Mouse (Mus musculus): ENCODE results near the gene Dot1l. TPM values are rescaled to one million over a fixed set of nuclear protein-coding genes. Genes with fewer than 3 reads are reported as not detected.
"Not testable (repeated sequence)": the region's sequence is repeated elsewhere in the genome, so short reads cannot be mapped to it uniquely, and the experiment has no call there.

Gene Dot1l
- polyA plus RNA-seq, 1 experiment from 2014 or later: 34.5 TPM

DNA sequence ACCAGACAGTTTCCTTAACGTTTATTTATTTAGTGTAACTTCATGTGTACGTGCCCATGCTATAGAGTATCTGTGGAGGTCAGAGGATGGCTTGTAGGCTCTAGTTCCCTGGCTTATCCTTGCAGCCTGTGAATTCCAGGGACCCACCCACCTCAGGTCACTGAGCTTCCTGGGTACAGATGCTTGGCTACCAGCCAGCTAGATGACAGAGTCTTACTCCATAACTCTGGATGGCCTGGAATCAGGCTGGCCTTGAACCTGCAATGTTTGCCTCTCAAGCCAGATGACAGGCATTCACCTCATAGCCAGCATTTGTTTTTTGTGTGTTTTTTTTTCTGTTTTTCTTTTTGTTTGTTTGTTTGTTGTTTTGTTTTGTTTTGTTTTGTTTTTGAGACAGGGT lies 62.2 kb downstream of the Dot1l start:
- Histone ChIP-seq H3K4me3 (ENCODE audit: low read depth, low read length) (no peak overlapping the region), H3K27ac (ENCODE audit: low read depth, low read length) (no peak overlapping the region), H3K9me3 (ENCODE audit: control insufficient read depth, low read length) (no peaks in the 10 kb centered on the region), H3K36me3 (ENCODE audit: control insufficient read depth, insufficient read depth, low read length) (no peaks in the 10 kb centered on the region), H3K27me3 (ENCODE audit: control insufficient read depth, insufficient read depth, low read length) (no peaks in the 10 kb centered on the region), H3K4me1 (replicated peaks; ENCODE audit: control insufficient read depth, insufficient read depth, low read length) (no peaks in the 10 kb centered on the region), H3K9ac (ENCODE audit: low read length) (no peak overlapping the region), H3K4me2 (ENCODE audit: low read depth, low read length, severe bottlenecking) (no peak overlapping the region)
- no peak for DNase-seq (ENCODE audit: low spot score)
- ATAC-seq (replicated peaks; ENCODE audit: low FRiP score): no peak
- WGBS: 70% methylated on average over 2 of the region's 2 CpGs

DNA sequence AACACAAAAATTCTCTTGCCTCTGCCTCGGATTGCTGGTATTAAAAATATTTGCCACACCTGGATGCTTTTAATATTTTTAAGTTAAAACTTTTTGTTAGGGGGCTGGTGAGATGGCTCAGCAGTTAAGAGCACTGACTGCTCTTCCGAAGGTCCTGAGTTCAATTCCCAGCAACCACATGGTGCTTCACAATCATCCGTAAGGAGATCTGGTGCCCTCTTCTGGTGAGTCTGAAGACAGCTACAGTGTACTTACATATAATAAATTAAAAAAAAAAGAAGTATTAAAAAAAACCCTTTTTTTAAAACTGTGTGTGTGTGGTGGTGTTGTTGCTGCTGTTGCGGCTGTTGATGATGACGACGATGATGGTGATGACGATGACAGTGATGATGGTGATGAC lies 62.9 kb downstream of the Dot1l start:
- H3K4me1 ChIP-seq (replicated peaks; ENCODE audit: control insufficient read depth, insufficient read depth, low read length); DNase-seq (ENCODE audit: low spot score); H3K4me3 ChIP-seq (ENCODE audit: low read depth, low read length); H3K36me3 ChIP-seq (ENCODE audit: control insufficient read depth, insufficient read depth, low read length); ATAC-seq (replicated peaks; ENCODE audit: low FRiP score); H3K9me3 ChIP-seq (ENCODE audit: control insufficient read depth, low read length); H3K9ac ChIP-seq (ENCODE audit: low read length); H3K4me2 ChIP-seq (ENCODE audit: low read depth, low read length, severe bottlenecking); H3K27me3 ChIP-seq (ENCODE audit: control insufficient read depth, insufficient read depth, low read length); H3K27ac ChIP-seq (ENCODE audit: low read depth, low read length): not testable (repeated sequence)
- WGBS: 83% methylated on average over 7 of the region's 7 CpGs

DNA sequence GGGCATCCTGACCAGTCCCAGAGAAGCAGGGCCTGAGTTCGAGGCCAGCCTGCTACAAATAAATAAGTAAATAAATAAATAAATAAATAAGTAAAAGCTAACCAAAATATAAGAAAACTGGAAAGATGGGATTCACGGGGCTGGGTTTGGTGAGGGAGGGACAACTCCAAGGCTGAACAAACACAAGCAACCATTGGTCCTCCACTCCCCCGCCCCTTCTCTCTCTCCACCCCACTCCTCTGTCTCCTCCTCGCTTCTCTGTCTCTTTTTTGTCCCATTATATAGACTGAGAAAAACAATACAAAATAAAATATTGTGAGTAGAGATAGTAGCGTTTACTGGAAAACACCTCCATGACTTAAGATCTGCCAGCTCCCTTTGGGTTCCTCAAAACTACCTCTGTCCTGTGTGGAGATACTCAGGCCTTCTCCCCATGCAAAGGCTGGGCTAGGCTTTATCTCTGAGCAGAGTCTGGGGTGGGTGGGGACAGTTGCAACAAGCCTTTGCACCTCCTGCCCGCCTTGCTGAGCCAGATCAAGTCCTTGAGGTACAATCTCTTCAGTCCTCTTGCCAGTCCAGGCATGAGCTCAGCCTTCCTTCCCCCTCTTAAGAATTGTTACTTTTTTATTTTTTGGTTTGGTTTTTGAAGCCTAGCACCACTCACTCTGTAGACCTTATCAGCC lies 63.7 kb downstream of the Dot1l start:
- Histone ChIP-seq H3K9ac (ENCODE audit: low read length) (no peak overlapping the region), H3K36me3 (ENCODE audit: control insufficient read depth, insufficient read depth, low read length) (no peaks in the 10 kb centered on the region), H3K9me3 (ENCODE audit: control insufficient read depth, low read length) (no peaks in the 10 kb centered on the region), H3K4me2 (ENCODE audit: low read depth, low read length, severe bottlenecking) (no peak overlapping the region), H3K4me1 (replicated peaks; ENCODE audit: control insufficient read depth, insufficient read depth, low read length) (no peaks in the 10 kb centered on the region), H3K27me3 (ENCODE audit: control insufficient read depth, insufficient read depth, low read length) (no peaks in the 10 kb centered on the region), H3K27ac (ENCODE audit: low read depth, low read length) (no peak overlapping the region), H3K4me3 (ENCODE audit: low read depth, low read length) (no peak overlapping the region)
- 64% methylated on average over 6 of the region's 6 CpGs for WGBS
- ATAC-seq (replicated peaks; ENCODE audit: low FRiP score) (no peak), DNase-seq (ENCODE audit: low spot score) (no peak)

DNA sequence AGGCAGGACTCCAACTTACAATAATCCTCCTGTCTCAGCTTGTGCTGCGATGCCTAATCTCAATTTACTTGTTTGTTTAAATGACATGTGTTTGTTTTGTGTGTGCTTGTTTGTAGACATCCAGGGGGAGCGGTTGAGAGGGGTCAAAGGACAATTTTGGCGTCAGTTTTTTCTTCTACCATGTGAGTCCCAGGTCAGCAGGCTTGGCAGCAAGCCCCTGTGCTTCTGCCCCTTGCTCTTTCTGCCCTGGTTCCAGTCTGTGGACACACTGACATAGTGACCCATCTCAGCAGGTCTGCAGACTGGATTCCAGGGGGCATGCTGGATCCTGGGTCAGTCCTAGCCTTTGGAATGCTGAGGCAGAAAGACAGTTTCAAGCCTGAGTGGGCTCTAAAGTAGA lies 64.4 kb downstream of the Dot1l start:
- H3K27ac ChIP-seq (ENCODE audit: low read depth, low read length): no peak overlapping the region
- no peak overlapping the region for H3K9ac ChIP-seq (ENCODE audit: low read length)
- no peak overlapping the region for H3K4me2 ChIP-seq (ENCODE audit: low read depth, low read length, severe bottlenecking)
- 66% methylated on average over 3 of the region's 3 CpGs for WGBS
- no peaks in the 10 kb centered on the region for H3K36me3 ChIP-seq (ENCODE audit: control insufficient read depth, insufficient read depth, low read length)
- no peak overlapping the region for H3K4me3 ChIP-seq (ENCODE audit: low read depth, low read length)
- ATAC-seq (replicated peaks; ENCODE audit: low FRiP score): no peak
- no peak for DNase-seq (ENCODE audit: low spot score)
- no peaks in the 10 kb centered on the region for H3K27me3 ChIP-seq (ENCODE audit: control insufficient read depth, insufficient read depth, low read length)
- no peaks in the 10 kb centered on the region for H3K4me1 ChIP-seq (replicated peaks; ENCODE audit: control insufficient read depth, insufficient read depth, low read length)
- no peaks in the 10 kb centered on the region for H3K9me3 ChIP-seq (ENCODE audit: control insufficient read depth, low read length)

DNA sequence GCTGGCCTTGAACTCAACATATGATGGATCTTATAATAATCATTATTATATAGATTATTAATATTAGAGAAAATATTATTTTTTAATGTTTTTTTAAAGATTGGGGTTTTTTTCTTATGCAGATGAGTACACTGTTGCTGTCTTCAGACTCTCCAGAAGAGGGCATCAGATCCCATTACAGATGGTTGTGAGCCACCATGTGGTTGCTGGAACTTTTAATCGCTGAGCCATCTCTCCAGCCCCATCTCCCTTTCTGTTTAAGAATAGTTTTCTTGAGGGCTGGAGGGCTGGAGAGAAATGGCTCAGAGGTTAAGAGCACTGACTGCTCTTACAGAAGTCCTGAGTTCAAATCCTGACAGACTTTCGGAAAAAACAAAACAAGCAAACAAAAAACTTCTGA lies 67.0 kb downstream of the Dot1l start:
- Histone ChIP-seq H3K9ac (ENCODE audit: low read length) (no peak overlapping the region), H3K4me1 (replicated peaks; ENCODE audit: control insufficient read depth, insufficient read depth, low read length) (no peaks in the 10 kb centered on the region), H3K27me3 (ENCODE audit: control insufficient read depth, insufficient read depth, low read length) (no peaks in the 10 kb centered on the region), H3K4me2 (ENCODE audit: low read depth, low read length, severe bottlenecking) (no peak overlapping the region), H3K27ac (ENCODE audit: low read depth, low read length) (no peak overlapping the region), H3K4me3 (ENCODE audit: low read depth, low read length) (no peak overlapping the region), H3K9me3 (ENCODE audit: control insufficient read depth, low read length) (no peaks in the 10 kb centered on the region), H3K36me3 (ENCODE audit: control insufficient read depth, insufficient read depth, low read length) (no peaks in the 10 kb centered on the region)
- no peak for ATAC-seq (replicated peaks; ENCODE audit: low FRiP score)
- no peak for DNase-seq (ENCODE audit: low spot score)
- 31% methylated on average over 2 of the region's 2 CpGs for WGBS

DNA sequence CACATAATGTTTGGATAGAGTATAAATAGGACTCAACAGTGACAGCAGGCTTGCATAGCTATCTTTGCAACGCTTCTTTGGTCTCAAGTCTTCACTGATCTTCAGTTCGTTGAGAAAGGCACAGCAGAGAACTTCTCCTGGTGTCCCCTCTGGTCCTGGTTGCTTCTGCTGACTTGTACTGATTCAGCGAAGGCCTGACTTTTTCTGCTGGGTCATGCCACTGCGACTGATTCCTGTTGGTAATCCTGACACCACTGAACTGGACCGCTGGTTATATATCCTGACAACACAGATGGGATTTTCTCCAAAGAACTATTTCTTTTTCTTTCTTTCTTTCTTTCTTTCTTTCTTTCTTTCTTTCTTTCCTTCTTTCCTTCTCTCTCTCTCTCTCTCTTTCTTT lies 67.5 kb downstream of the Dot1l start:
- no peaks in the 10 kb centered on the region for H3K9me3 ChIP-seq (ENCODE audit: control insufficient read depth, low read length)
- H3K27ac ChIP-seq (ENCODE audit: low read depth, low read length): no peak overlapping the region
- no peaks in the 10 kb centered on the region for H3K36me3 ChIP-seq (ENCODE audit: control insufficient read depth, insufficient read depth, low read length)
- no peak for DNase-seq (ENCODE audit: low spot score)
- ATAC-seq (replicated peaks; ENCODE audit: low FRiP score): no peak
- H3K4me2 ChIP-seq (ENCODE audit: low read depth, low read length, severe bottlenecking): no peak overlapping the region
- H3K4me1 ChIP-seq (replicated peaks; ENCODE audit: control insufficient read depth, insufficient read depth, low read length): peaks cover 2% of the 10 kb centered on the region; the same call in 1 of the 2 replicates
- 91% methylated on average over 5 of the region's 5 CpGs for WGBS
- H3K4me3 ChIP-seq (ENCODE audit: low read depth, low read length): no peak overlapping the region
- H3K27me3 ChIP-seq (ENCODE audit: control insufficient read depth, insufficient read depth, low read length): no peaks in the 10 kb centered on the region
- no peak overlapping the region for H3K9ac ChIP-seq (ENCODE audit: low read length)

DNA sequence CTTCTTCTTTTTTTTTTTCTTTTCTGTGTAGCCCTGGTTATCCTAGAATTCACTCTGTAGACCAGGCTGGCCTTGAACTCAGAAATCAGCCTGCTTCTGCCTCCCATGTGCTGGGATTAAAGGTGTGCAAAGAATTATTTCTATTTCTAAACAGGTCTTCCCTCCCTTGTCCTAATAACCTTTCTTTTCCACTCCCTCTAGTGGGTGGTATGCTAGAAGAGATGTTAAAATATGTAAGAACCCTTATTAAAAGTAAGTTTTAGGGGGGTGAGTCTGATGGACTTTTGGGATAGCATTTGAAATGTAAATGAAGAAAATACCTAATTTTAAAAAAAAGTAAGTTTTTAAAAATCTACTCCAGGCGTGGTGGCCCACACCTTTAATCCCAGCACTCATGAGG lies 68.3 kb downstream of the Dot1l start:
- no peak overlapping the region for H3K27ac ChIP-seq (ENCODE audit: low read depth, low read length)
- DNase-seq (ENCODE audit: low spot score) (no peak), ATAC-seq (replicated peaks; ENCODE audit: low FRiP score) (no peak)
- no peaks in the 10 kb centered on the region for H3K36me3 ChIP-seq (ENCODE audit: control insufficient read depth, insufficient read depth, low read length)
- no peak overlapping the region for H3K4me2 ChIP-seq (ENCODE audit: low read depth, low read length, severe bottlenecking)
- 94% methylated on average over 1 of the region's 1 CpGs for WGBS
- H3K9me3 ChIP-seq (ENCODE audit: control insufficient read depth, low read length): no peaks in the 10 kb centered on the region
- peaks cover 7% of the 10 kb centered on the region for H3K4me1 ChIP-seq (replicated peaks; ENCODE audit: control insufficient read depth, insufficient read depth, low read length)
- H3K9ac ChIP-seq (ENCODE audit: low read length): no peak overlapping the region
- no peaks in the 10 kb centered on the region for H3K27me3 ChIP-seq (ENCODE audit: control insufficient read depth, insufficient read depth, low read length)
- H3K4me3 ChIP-seq (ENCODE audit: low read depth, low read length): no peak overlapping the region

DNA sequence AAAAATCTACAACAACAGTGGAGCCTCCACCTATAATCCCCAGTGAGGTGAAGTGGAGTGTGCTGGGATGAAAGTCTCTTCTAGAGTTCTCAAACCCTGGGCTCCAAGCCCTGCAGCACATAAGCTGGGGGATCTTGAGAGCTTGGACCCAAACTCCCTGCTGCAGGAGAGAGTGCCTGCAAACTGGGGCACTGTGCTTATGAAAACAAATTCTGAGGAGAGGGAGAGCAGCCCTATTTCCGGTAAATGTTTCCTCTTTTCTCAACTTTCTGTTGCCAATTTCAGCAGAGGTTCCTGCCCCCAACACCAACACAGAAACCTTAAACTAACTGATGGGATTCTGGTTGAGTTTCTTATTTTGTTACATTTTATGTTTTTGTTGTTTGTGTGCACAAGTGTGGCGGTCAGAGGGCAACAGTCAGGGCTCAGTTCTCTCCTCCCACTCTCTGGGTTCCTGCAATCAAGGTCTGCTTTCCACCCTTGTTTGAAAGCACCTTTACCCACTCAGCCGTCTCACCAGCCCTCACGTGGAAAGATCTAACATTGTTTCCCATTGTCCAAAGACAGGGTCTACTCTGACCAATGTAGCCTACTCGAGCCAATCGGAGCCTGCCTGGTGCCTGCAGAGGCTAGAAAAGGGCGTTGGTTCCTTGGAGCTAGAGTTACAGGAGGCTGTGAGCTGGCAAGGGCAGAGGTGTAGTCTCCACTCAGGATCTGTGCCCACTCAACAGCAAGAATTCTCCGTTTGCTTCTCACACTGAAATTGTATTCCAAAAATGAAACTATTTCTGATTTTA lies 69.0 kb downstream of the Dot1l start:
- H3K9me3 ChIP-seq (ENCODE audit: control insufficient read depth, low read length): no peaks in the 10 kb centered on the region
- H3K9ac ChIP-seq (ENCODE audit: low read length): no peak overlapping the region
- H3K27me3 ChIP-seq (ENCODE audit: control insufficient read depth, insufficient read depth, low read length): no peaks in the 10 kb centered on the region
- no peak overlapping the region for H3K4me2 ChIP-seq (ENCODE audit: low read depth, low read length, severe bottlenecking)
- 74% methylated on average over 8 of the region's 8 CpGs for WGBS
- DNase-seq (ENCODE audit: low spot score): no peak
- no peak overlapping the region for H3K4me3 ChIP-seq (ENCODE audit: low read depth, low read length)
- H3K36me3 ChIP-seq (ENCODE audit: control insufficient read depth, insufficient read depth, low read length): no peaks in the 10 kb centered on the region
- H3K4me1 ChIP-seq (replicated peaks; ENCODE audit: control insufficient read depth, insufficient read depth, low read length): peaks cover 7% of the 10 kb centered on the region
- ATAC-seq (replicated peaks; ENCODE audit: low FRiP score): no peak
- H3K27ac ChIP-seq (ENCODE audit: low read depth, low read length): no peak overlapping the region

DNA sequence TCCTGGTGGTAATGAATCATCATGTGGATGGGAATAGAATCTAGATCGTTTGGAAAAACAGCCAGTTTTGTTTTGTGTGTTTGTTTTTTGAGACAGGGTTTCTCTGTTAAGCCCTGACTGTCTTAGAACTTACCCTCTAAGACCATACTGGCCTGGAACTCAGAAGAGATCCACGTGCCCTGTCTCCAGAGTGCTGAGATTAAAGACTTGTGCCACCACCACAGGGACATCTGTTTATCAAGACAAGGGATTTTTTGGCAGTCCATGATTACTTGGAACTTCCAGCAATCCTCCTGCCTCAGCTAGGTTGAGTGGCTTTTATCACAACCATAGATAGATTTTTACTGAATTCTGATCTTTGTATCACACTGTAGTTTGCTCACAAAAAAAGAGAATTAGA lies 69.8 kb downstream of the Dot1l start:
- Histone ChIP-seq H3K36me3 (ENCODE audit: control insufficient read depth, insufficient read depth, low read length) (no peaks in the 10 kb centered on the region; the same call in 1 of the 2 replicates), H3K4me3 (ENCODE audit: low read depth, low read length) (no peak overlapping the region), H3K4me1 (replicated peaks; ENCODE audit: control insufficient read depth, insufficient read depth, low read length) (peaks cover 7% of the 10 kb centered on the region), H3K27me3 (ENCODE audit: control insufficient read depth, insufficient read depth, low read length) (no peaks in the 10 kb centered on the region), H3K4me2 (ENCODE audit: low read depth, low read length, severe bottlenecking) (no peak overlapping the region), H3K27ac (ENCODE audit: low read depth, low read length) (no peak overlapping the region), H3K9ac (ENCODE audit: low read length) (no peak overlapping the region), H3K9me3 (ENCODE audit: control insufficient read depth, low read length) (no peaks in the 10 kb centered on the region)
- 83% methylated on average over 2 of the region's 2 CpGs for WGBS
- DNase-seq (ENCODE audit: low spot score): no peak
- ATAC-seq (replicated peaks; ENCODE audit: low FRiP score): no peak
